Mouse (Mus musculus): ENCODE measurements at regions not wholly inside any gene's neighbourhood (a gene's known extent, or its start where the extent isn't known, plus 50 kb on each side); places are given as distances from the start of the nearest gene placed in this dataset.

DNA sequence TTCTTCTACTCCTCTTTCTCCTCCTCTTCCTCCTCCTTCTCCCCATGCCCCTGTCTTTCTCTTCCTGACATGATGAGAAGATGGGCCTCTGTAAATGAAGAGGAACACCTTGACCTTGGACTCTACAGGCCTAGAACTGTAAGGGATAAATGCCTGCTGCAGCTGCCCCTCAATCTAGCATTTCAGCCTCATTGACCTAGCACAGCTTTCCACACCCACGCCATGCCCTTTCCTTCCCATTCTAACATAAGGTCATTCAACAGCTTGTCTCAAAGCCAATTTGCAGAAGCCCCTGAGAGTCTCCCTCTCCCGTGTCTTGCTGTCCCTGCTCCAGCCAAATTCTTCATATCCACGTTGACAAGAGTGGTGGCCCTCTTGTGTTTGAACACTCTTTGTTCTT lies 63.8 kb upstream of the Dscam start:
- no peaks in the 10 kb centered on the region for H3K36me3 ChIP-seq (ENCODE audit: control insufficient read depth, insufficient read depth)
- no peak overlapping the region for H3ac ChIP-seq (ENCODE audit: control insufficient read depth, insufficient read length)
- no peak for TF ChIP-seq MYOG (IDR thresholded peaks at IDR 0.05; ENCODE audit: control insufficient read depth in 1 of 3, insufficient read depth in 1 of 3, insufficient read length in 2 of 3, low read depth in 2 of 3)
- no peak for TF ChIP-seq SRF (IDR thresholded peaks at IDR 0.05; ENCODE audit: control insufficient read depth, insufficient read length, low read depth)
- no peak for TF ChIP-seq MAX (IDR thresholded peaks at IDR 0.05; ENCODE audit: low read depth)
- no peak for TF ChIP-seq CEBPB (IDR thresholded peaks at IDR 0.05; ENCODE audit: insufficient read depth, poor library complexity, severe bottlenecking)
- no peak for TF ChIP-seq REST (IDR thresholded peaks at IDR 0.05; ENCODE audit: insufficient read depth, insufficient read length)
- no peaks in the 10 kb centered on the region for H3K27me3 ChIP-seq (ENCODE audit: control insufficient read depth, insufficient read depth, insufficient read length)
- no peaks in the 10 kb centered on the region for H3K79me2 ChIP-seq (ENCODE audit: control insufficient read depth, insufficient read depth)
- H3K4me3 ChIP-seq = no peak overlapping the region
- H3K4me2 ChIP-seq (ENCODE audit: low read depth) = no peak overlapping the region

GRCm38 (mm10) chr16:97239626-97240025 lies 69.1 kb upstream of the Dscam start:
- no peaks in the 10 kb centered on the region for H3K79me2 ChIP-seq (ENCODE audit: control insufficient read depth, insufficient read depth)
- H3ac ChIP-seq (ENCODE audit: control insufficient read depth, insufficient read length) = no peak overlapping the region
- TF ChIP-seq SRF (IDR thresholded peaks at IDR 0.05; ENCODE audit: control insufficient read depth, insufficient read length, low read depth) (no peak), USF1 (IDR thresholded peaks at IDR 0.05; ENCODE audit: low read depth) (no peak), MAX (IDR thresholded peaks at IDR 0.05; ENCODE audit: low read depth) (no peak), TCF3 (IDR thresholded peaks at IDR 0.05; ENCODE audit: insufficient read length, low read depth) (no peak), REST (IDR thresholded peaks at IDR 0.05; ENCODE audit: insufficient read depth, insufficient read length) (no peak), TCF12 (IDR thresholded peaks at IDR 0.05; ENCODE audit: insufficient read depth, poor library complexity, severe bottlenecking) (no peak), MYOD1 (IDR thresholded peaks at IDR 0.05; ENCODE audit: control insufficient read depth in 1 of 3, insufficient read length in 2 of 3, low read depth in 2 of 3) (no peak)
- no peak overlapping the region for H3K4me3 ChIP-seq
- H3K36me3 ChIP-seq (ENCODE audit: control insufficient read depth, insufficient read depth) = no peaks in the 10 kb centered on the region
- H3K4me2 ChIP-seq (ENCODE audit: low read depth) = no peak overlapping the region
- H3K27me3 ChIP-seq (ENCODE audit: control insufficient read depth, insufficient read depth, insufficient read length) = no peaks in the 10 kb centered on the region

DNA sequence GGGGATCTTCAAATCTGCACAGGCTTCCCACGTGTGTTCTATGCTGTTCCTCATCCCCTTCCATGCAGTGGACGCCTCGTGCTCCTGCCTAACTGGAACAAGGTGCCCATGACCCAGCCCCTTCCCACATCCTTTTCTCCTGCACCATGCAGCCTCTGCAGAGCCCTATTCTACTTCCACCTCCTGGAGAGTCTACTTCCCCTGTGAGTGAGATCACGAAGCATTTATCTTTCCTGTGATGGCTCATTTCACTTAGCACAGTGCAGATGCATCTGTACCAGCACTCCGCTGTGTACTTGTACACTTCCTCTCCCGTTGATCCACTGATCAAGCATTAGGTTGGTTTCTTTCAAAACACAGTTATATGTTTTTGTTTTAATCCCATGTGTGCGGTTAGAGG lies 69.5 kb upstream of the Dscam start:
- H3K4me2 ChIP-seq (ENCODE audit: low read depth) = no peak overlapping the region
- H3K4me3 ChIP-seq = no peak overlapping the region
- H3ac ChIP-seq (ENCODE audit: control insufficient read depth, insufficient read length) = no peak overlapping the region
- H3K36me3 ChIP-seq (ENCODE audit: control insufficient read depth, insufficient read depth) = no peaks in the 10 kb centered on the region
- H3K27me3 ChIP-seq (ENCODE audit: control insufficient read depth, insufficient read depth, insufficient read length) = no peaks in the 10 kb centered on the region
- H3K79me2 ChIP-seq (ENCODE audit: control insufficient read depth, insufficient read depth) = no peaks in the 10 kb centered on the region
- TF ChIP-seq POLR2A (IDR thresholded peaks at IDR 0.05; ENCODE audit: insufficient read length, low read depth) = no peak
- no peak for TF ChIP-seq REST (IDR thresholded peaks at IDR 0.05; ENCODE audit: insufficient read depth, insufficient read length)
- no peak for TF ChIP-seq USF1 (IDR thresholded peaks at IDR 0.05; ENCODE audit: low read depth)
- TF ChIP-seq SRF (IDR thresholded peaks at IDR 0.05; ENCODE audit: control insufficient read depth, insufficient read length, low read depth) = no peak
- no peak for TF ChIP-seq MYOD1 (IDR thresholded peaks at IDR 0.05; ENCODE audit: control insufficient read depth in 1 of 3, insufficient read length in 2 of 3, low read depth in 2 of 3)
- no peak for TF ChIP-seq CEBPB (IDR thresholded peaks at IDR 0.05; ENCODE audit: insufficient read depth, poor library complexity, severe bottlenecking)
- no peak for TF ChIP-seq MAX (IDR thresholded peaks at IDR 0.05; ENCODE audit: low read depth)
- no peak for TF ChIP-seq POLR2AphosphoS2 (IDR thresholded peaks at IDR 0.05; ENCODE audit: insufficient read length, low read depth)
- TF ChIP-seq TCF3 (IDR thresholded peaks at IDR 0.05; ENCODE audit: insufficient read length, low read depth) = no peak
- TF ChIP-seq MYOG (IDR thresholded peaks at IDR 0.05; ENCODE audit: control insufficient read depth in 1 of 3, insufficient read depth in 1 of 3, insufficient read length in 2 of 3, low read depth in 2 of 3) = no peak
- TF ChIP-seq TCF12 (IDR thresholded peaks at IDR 0.05; ENCODE audit: insufficient read depth, poor library complexity, severe bottlenecking) = no peak

DNA sequence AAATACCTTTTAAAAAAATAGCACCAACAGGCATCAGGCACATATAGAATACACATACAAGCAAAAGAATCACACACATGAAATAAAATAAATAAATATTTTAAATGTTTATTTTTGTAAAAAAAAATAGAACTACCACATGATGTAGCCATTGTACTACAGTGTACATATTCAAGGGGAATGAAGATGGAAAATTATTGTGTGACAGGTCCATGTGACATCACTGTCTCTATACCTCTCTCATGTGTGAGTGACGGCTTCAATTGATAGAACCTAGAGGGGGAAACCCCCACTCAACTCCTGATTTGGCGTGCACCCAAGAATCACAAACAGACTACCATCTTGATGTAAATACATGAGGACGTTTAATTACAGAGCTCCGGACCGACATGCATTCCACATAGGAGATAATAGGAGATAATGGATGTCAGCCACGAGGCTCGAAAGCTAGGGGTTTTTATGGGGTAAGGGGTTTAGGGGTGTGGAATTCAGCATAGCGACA lies 70.4 kb upstream of the Dscam start:
- Histone ChIP-seq H3K36me3 (ENCODE audit: control insufficient read depth, insufficient read depth) (no peaks in the 10 kb centered on the region), H3K4me3 (no peak overlapping the region), H3K4me2 (ENCODE audit: low read depth) (no peak overlapping the region), H3K27me3 (ENCODE audit: control insufficient read depth, insufficient read depth, insufficient read length) (no peaks in the 10 kb centered on the region), H3ac (ENCODE audit: control insufficient read depth, insufficient read length) (no peak overlapping the region), H3K79me2 (ENCODE audit: control insufficient read depth, insufficient read depth) (no peaks in the 10 kb centered on the region)
- TF ChIP-seq SRF (IDR thresholded peaks at IDR 0.05; ENCODE audit: control insufficient read depth, insufficient read length, low read depth) (no peak), REST (IDR thresholded peaks at IDR 0.05; ENCODE audit: insufficient read depth, insufficient read length) (no peak)

GRCm38 (mm10) chr16:97241639-97242038 lies 71.1 kb upstream of the Dscam start:
- Histone ChIP-seq H3K79me2 (ENCODE audit: control insufficient read depth, insufficient read depth) (no peaks in the 10 kb centered on the region), H3ac (ENCODE audit: control insufficient read depth, insufficient read length) (no peak overlapping the region), H3K27me3 (ENCODE audit: control insufficient read depth, insufficient read depth, insufficient read length) (no peaks in the 10 kb centered on the region), H3K4me2 (ENCODE audit: low read depth) (no peak overlapping the region), H3K36me3 (ENCODE audit: control insufficient read depth, insufficient read depth) (no peaks in the 10 kb centered on the region), H3K4me3 (no peak overlapping the region)
- no peak for TF ChIP-seq POLR2AphosphoS2 (IDR thresholded peaks at IDR 0.05; ENCODE audit: insufficient read length, low read depth)

DNA sequence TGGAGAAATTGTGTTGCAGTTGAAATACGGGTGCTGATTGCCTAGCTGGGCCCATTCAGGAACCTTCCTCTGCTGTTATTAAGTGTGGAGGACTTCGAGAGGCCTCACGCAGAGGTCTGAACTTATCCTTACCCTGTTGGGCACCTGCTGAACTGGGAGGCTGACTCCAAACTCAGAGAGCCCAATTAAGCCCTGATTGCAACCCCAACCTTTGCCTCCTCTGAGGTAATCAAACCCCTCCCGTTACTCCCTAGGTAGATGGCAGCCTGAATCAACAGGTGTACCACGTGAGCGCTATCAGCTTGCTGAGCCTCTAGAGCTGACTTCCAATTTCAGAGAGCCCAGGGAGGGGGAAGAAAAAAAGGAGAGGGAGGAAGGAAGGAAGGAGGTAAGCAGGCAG lies 79.9 kb upstream of the Dscam start:
- Histone ChIP-seq H3K4me2 (ENCODE audit: low read depth) (no peak overlapping the region), H3K4me3 (no peak overlapping the region), H3ac (ENCODE audit: control insufficient read depth, insufficient read length) (no peak overlapping the region), H3K27me3 (ENCODE audit: control insufficient read depth, insufficient read depth, insufficient read length) (no peaks in the 10 kb centered on the region), H3K79me2 (ENCODE audit: control insufficient read depth, insufficient read depth) (no peaks in the 10 kb centered on the region), H3K36me3 (ENCODE audit: control insufficient read depth, insufficient read depth) (no peaks in the 10 kb centered on the region)
- TF ChIP-seq REST (IDR thresholded peaks at IDR 0.05; ENCODE audit: insufficient read depth, insufficient read length) (no peak), TCF3 (IDR thresholded peaks at IDR 0.05; ENCODE audit: insufficient read length, low read depth) (no peak), POLR2AphosphoS2 (IDR thresholded peaks at IDR 0.05; ENCODE audit: insufficient read length, low read depth) (no peak), SRF (IDR thresholded peaks at IDR 0.05; ENCODE audit: control insufficient read depth, insufficient read length, low read depth) (no peak)
